Mouse (Mus musculus): ENCODE measurements around the gene Dis3l.

DNA sequence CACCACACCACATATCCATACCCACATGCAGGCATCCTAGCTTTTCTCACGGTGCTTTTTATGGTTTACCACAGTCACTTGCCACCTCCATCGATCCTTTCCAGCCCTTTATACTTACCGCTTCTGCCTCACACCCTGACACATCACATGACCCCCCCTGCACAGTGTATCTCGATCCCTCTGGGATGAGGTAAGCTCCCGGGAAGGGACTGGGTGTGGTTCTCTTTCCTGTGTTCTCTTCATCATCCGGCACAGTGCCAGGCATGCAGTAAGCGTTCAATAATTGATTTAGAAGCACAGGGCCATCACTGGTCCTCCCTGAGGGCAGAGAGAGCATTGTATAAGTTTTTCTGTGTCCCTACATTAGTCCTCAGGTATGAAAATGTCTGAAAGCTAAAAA, 28.8 kb upstream of the Dis3l start:
- TF ChIP-seq GATA1 (IDR thresholded peaks at IDR 0.05; ENCODE audit: low read length) (no peak), TAL1 (IDR thresholded peaks at IDR 0.05; ENCODE audit: low read length) (no peak)
